Mouse (Mus musculus): ENCODE results near the gene Fam13a.

The Fam13a gene

DNA sequence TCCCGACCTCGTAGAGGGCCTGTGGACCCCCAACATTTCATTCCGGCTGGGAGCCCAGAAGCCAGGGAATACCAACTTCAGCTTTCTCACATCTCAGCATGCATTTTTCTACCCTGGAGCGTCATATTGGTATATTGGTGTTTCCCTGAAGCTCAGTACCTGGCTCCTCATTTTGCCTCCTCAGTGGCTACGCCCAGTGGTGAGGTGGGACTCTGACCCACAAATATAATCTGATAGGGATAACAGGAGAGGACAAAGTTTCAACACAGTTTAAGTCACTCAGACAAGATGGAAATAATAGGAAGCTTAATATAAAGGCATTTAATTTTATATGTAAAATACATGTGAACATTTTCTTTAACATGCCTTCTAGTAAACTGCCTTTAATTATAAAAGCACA, 19.7 kb downstream of the Fam13a start:
- DNase-seq (ENCODE audit: extremely low spot score, low spot score) = no peak

DNA sequence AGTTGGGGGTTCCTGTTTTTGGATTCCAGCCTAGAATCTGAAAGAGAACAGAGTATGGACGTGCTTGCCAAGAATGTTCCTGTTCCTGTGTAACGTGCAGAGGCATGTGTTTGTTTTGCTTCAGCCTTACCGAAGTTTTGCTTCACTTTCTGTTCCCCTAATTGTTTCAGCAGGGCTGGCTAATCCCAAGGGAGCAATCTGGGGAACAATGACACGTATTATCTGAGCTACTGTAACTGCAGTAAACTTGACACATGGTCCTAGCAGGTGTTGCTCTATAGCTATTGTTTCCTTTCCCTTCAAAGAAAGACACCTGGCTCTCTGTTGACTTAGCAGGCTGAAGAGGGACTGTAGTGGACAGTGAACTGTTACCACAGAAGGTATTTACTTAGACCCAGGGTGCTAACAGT, 25.3 kb downstream of the Fam13a start:
- no peak for DNase-seq (ENCODE audit: extremely low spot score, low spot score)

GRCm38 (mm10) chr6:58998528-58998927, 25.8 kb downstream of the Fam13a start:
- no peak for DNase-seq (ENCODE audit: extremely low spot score, low spot score)

DNA sequence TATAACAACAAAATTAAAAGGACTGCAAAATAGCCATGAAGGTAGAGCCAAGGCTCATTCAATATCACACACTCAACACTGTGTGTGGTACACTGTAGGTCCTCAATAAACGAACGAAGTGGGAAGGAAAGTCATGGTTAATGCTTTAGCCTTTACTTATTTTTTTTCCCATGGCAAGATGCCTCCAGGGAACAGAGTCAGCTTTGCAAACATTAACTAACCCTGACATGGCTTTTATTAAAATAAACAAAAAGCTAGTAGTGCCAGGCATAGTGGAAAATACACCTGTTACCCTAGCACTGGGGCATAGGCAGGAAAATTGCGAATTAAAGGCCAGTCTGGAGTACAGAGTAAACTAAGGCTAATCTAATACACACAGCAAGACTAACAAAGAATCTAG, 35.2 kb downstream of the Fam13a start:
- DNase-seq (ENCODE audit: extremely low spot score, low spot score) = no peak

- no peak for DNase-seq (ENCODE audit: extremely low spot score, low spot score)
These were observed 35.6 kb downstream of the Fam13a start for GRCm38 (mm10) chr6:58988706-58989105.

GRCm38 (mm10) chr6:58987166-58987565, 37.2 kb downstream of the Fam13a start:
- no peak for DNase-seq (ENCODE audit: extremely low spot score, low spot score)

- DNase-seq (ENCODE audit: extremely low spot score, low spot score) = no peak
These were observed 39.2 kb downstream of the Fam13a start for GRCm38 (mm10) chr6:58985186-58985585.

DNA sequence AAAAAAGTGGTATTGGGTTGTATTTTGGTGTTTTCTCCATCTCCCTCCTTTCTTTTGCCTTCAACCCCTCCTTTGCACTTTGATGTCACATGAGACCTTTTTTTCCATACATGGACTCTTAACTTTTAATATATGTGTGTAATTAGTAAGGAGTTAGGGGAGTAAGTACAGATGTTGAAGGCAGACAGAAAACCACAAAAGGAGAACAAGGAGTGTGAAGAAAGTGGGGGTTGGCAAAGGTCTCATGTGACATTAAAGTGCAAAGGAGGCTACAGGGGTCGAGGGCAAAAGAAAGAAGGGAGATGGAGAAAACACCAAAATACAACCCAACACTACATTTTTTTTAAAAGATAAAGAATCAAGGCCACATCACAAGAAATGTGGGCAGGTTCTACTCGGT, 49.1 kb downstream of the Fam13a start:
- DNase-seq (ENCODE audit: extremely low spot score, low spot score) = no peak

- no peak for DNase-seq (ENCODE audit: extremely low spot score, low spot score)
These were observed 49.9 kb downstream of the Fam13a start for GRCm38 (mm10) chr6:58974428-58974827.

DNA sequence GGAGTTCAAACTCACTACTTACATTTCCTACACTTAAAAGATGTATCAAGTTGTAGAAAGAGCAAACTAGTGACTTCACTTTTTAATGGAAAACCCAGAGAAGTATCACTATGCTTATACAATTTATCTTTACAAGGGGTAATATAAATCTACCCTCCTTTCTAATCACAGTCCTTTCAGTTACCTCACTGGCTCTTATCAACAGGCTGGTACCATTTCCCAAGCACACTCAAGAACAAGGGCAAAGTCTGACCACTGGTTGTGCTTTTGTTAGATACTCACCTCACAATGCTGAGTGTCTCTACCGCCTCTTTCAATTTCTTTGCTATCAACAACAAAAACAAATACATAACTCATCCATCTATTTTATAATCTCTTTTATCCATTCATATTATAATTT, 51.5 kb downstream of the Fam13a start:
- DNase-seq (ENCODE audit: extremely low spot score, low spot score) = no peak

GRCm38 (mm10) chr6:58968272-58968671, 56.1 kb downstream of the Fam13a start:
- DNase-seq (ENCODE audit: extremely low spot score, low spot score) = no peak

- DNase-seq (ENCODE audit: extremely low spot score, low spot score) = peak; percentile 19
These were observed 59.1 kb downstream of the Fam13a start for GRCm38 (mm10) chr6:58965071-58965831.

DNA sequence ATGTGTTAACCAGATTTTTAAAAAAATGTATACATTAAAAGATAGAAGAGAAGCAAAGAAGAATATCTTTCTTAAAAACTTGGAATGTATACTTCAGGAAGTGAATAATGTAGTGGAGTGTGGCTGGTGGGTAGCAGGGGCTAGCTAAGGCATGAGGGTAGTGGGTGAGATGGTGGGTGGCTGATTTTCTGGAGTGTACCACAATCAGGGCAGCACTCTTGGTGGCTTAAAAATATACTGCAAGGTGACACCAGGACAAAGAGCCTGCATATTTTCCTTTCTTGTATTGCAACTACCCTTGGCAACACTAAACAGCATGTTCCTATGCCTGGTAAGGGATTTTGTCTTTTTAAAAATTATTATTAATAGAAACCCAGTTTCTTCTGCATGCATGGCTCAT, 59.8 kb downstream of the Fam13a start:
- DNase-seq (ENCODE audit: extremely low spot score, low spot score) = no peak

GRCm38 (mm10) chr6:58964091-58964490, 60.3 kb downstream of the Fam13a start:
- no peak for DNase-seq (ENCODE audit: extremely low spot score, low spot score)

- no peak for DNase-seq (ENCODE audit: extremely low spot score, low spot score)
These were observed 61.7 kb downstream of the Fam13a start for GRCm38 (mm10) chr6:58962691-58963090.

- no peak for DNase-seq (ENCODE audit: extremely low spot score, low spot score)
These were observed 63.8 kb downstream of the Fam13a start for GRCm38 (mm10) chr6:58960523-58960922.

DNA sequence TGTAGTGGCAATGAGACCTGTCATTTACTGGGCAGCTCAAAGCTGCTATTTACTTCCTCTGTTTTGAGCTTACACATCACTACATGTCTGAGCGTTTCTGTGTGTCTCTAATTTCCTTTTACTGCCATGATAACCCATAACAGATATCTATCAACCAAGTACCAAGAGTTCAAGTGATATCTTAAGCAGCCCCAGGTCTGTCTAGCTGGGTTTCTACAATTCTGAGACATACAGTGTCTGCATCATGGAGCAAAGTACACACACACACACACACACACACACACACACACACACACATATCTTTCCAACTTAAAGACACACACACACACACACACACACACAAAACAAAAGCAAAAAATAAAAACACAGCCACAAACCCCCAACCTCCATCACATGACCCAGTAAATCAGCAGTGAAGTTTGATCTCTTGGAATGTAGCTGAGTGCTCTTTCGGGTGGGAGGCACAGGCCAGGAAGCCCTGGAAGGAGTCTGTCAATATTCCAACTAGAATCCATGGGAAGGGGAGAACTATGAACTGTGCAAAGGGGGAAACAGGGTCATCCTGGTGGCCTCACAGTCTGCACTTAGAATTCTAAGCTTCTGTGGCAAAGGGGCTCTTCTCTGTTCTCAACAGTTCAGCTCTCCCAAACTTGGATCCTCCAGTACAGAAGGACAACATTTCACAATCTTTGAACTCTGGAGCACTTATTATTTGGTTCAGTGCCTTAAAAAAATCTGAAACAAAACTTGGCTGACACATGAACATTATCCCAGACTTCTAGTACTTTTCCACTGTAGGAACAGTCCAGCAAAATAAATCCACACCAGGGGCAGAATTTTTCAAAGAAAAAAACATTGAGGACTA, 73.0 kb downstream of the Fam13a start:
- no peak for DNase-seq (ENCODE audit: extremely low spot score, low spot score)

GRCm38 (mm10) chr6:58950410-58950809, 73.9 kb downstream of the Fam13a start:
- DNase-seq (ENCODE audit: extremely low spot score, low spot score) = no peak

DNA sequence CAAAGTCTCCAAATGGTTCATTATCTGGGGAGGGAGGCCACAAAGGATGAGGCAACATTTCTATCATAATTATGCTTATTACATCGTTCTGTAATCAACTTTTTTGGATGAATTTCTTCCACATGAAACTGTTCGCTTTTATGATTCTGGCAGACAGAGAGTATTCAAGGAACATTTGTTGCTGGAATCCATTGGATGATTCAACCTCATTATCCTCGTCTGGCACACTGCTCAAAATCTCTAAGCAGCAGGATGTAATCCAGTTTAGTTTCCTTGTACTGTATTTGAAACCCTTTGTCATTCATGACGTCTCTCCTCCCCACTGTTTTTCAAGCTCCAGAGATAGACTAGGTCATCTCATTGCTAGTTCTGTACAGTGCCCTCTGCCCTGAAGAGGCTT, 77.5 kb downstream of the Fam13a start:
- DNase-seq (ENCODE audit: extremely low spot score, low spot score) = no peak

DNA sequence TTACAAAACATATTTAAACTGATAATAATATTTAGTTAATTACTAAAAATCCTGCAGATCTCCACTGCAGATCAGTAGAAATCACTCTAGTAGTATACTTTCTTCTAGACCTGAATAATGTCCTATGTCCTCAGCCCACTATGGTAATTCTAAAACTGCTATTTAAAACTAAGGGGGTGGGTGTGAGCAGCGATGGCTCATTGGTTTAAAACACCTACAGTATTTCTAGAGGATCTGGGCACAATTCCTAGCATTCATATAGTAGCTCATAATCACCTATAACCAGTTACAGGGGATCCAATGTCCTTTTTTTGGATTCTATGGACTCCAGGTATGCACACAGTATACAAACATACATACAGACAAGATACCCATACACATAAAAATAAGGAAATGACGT, 78.1 kb downstream of the Fam13a start:
- no peak for DNase-seq (ENCODE audit: extremely low spot score, low spot score)

DNA sequence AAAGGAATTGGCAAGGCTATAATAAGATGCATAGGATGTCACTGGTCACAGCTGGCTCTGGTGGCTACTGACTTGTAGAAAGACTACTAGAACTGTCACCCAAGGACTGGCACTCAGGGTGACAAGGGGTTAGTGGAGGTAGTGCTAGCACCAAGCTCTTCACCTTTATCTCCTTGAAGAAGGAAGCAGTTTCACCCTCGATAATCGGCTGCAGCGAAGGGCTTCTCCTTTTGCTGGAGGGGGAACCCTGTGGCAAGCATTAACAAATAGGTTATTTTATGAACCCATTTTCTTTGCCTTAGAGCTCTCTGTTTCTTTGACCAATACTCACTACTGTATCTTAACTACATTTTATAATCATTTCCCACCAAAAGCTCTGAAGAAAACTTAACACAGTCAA, 80.4 kb downstream of the Fam13a start:
- DNase-seq (ENCODE audit: extremely low spot score, low spot score) = no peak

DNA sequence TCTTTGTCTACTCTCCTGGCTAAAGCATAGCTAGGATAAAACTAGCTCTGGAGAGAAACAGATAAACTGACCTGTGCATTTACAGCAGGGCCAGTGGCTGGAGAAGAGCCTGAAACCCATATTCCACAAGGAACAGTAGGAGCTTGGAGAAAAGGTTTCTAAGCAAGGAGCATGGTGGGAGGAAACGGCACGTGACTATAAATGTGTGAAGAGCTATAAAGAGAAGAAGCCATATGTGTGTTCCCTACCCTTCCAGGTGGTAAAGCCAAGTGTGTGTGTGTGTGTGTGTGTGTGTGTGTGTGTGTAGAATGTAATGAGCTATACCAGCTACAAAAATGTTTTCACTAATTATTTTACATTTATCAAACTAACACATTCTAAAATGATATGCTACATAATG, 82.1 kb downstream of the Fam13a start:
- DNase-seq (ENCODE audit: extremely low spot score, low spot score) = no peak

DNA sequence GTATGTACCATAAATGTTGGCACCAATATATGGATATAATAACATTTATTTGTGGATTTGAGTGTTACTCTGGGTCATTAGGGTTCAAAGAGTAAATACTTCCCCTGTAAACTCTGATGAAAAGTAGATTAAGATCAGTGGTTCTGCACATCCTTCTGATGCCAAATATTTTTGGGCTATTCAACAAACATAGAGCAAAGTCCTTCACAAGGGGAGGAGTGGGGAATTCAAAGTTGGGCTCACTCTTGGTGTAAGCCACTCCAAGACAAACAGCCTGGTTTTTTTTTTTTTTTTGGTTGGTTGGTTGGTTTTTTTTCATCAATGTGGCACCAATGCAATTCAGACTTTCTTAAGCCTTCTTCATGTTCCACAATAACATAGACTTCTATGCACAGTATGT, 86.6 kb downstream of the Fam13a start:
- DNase-seq (ENCODE audit: extremely low spot score, low spot score) = no peak

Measured in neural tube, embryonic 10.5 days (tissue).